Mouse (Mus musculus): ENCODE results near the gene Hoxc11.
A peak's percentile ranks its signal among the peaks of the same experiment; 100 is the strongest.

DNA sequence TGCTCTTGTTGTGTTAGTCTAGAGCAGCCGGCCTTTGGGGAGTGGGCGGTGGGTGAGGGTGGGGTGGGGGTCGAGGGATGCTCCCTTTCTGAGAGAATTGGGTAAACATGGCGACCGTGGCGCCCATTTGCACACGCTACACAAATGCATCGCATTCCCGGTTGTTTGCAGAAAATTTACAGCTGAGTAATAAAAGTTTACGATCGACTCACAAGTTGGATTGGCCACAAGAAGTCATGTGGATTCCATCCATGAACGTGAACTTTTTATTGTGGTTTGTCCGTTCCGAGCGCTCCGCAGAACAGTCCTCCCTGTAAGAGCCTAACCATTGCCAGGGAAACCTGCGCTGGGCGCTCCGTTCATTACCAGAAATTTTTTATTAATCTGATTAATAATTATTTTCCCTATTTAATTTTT is 43.7 kb downstream of the Hoxc11 start, which contains the start of gene Hoxc6:
- TF ChIP-seq POLR2A (IDR thresholded peaks at IDR 0.05; ENCODE audit: low read depth, low read length), result peak; percentile 78
- TF ChIP-seq CTCF (IDR thresholded peaks at IDR 0.05; ENCODE audit: borderline replicate concordance, insufficient read depth, low read length), result no peak

All from embryonic fibroblast, embryonic 13.5 days (primary cell).